Mouse (Mus musculus): ENCODE data around the gene Ngly1.

Gene Ngly1

DNA sequence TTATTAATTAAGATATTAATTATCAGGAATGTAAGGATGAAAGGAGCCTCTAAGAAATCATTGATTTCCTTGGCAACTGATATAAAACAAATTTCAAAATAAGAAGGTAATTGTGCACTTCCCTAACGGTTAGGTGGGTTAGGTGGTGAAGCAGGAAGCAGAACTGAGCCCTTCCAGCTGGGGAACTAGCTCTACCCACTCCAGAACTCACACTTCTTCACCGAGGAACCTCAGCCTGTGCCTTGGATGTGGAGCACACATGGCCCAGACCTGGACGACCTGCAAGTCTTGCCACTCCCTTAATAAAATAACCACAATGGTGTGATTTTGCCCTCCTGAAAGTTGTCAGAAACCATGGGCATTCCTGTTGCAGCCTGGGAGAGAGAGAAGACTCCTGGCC, 80.7 kb downstream of the Ngly1 start:
- no peak for DNase-seq (ENCODE audit: low spot score)

DNA sequence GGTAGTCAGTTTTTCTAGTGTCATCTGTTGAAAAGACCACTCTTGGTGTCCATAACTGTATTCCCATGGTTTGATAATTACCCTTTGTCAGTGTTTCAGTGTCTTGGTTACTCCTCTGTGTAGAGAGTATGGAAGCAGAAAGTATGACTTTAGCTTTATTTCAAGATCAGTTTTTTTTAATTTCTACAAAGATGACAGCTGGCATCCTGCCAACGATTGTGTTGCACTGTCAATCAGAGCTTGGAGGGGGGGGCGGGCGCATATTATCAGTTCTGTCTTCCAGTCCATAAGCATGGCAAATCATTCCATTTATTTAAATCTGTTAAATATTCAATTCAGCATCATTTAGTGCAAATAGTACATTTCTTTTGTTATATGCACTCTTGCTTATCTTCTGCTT, 85.2 kb downstream of the Ngly1 start:
- no peak for DNase-seq (ENCODE audit: low spot score)

DNA sequence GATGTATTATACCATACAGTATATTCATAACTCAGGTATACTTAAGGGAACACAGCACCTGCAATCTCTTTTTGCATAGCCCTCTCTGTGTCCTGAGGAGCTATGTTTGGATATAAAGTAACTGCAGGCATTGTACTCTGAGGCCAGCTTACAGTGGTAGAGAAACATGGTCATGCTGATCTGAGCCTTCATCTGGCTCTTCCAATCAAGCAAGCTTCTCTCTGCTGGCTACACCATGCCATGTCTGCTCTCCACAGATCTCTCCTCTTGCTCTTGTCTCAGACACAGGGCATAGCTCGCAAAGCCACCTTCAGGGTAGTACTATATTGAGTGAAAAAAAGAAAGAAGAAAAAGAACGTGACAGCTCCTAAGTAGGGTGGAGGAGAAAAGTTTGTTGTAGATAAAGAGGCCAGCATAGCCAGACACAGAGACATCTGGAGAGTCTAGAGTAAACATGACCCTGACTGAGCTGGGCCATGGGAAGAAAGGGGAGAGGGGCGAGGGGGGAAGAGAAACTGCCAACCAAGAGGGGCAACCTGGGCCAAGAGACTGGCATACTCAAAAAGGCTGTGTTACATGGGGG, 86.8 kb downstream of the Ngly1 start:
- no peak for DNase-seq (ENCODE audit: low spot score)

DNA sequence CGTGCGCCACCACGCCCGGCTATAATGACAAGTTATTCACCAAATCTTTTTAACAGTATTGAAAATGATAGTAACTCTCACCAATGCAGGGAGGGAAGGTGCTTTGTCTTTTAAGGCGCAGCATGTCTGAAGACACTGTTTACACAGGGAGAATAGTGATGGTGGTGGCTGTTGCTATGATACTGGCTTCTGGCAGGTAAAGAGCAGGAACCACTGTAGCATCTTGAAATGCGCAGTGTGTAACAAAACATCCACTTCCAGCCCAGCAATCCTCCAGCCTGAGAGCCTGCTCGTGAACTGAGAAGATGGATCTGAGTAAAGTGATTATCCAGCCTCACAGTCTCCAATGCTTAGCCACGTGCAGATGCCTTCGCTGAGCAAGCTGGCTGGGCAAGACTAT, 98.4 kb downstream of the Ngly1 start:
- no peak for DNase-seq (ENCODE audit: low spot score)

GRCm38 (mm10) chr14:16359704-16360103, 110.6 kb downstream of the Ngly1 start:
- no peak for DNase-seq (ENCODE audit: low spot score)

Data from embryo, embryonic 10.5 days (tissue).